Mouse (Mus musculus) forebrain, embryonic 10.5 days (tissue): ENCODE data around the gene Rab27a. TPM values are rescaled to one million over a fixed set of nuclear protein-coding genes. Genes with fewer than 3 reads are reported as not detected.
"Not testable (repeated sequence)": the region's sequence is repeated elsewhere in the genome, so short reads cannot be mapped to it uniquely, and the experiment has no call there.

Experiments used
- DNase-seq: peaks from one replicate; pipeline ENCODE4 v3.0.0-alpha.2; 2017; ENCODE audit warnings: low spot score; ENCODE audit errors: extremely low spot score
- H3K27ac ChIP-seq: fragments of 300-500 bp; sonication (generic); 2 replicates; pipeline ENCODE4 v1.5.1; 2016; ENCODE audit warnings: mild to moderate bottlenecking
- H3K27me3 ChIP-seq: fragments of 300-500 bp; sonication (generic); 2 replicates; pipeline ENCODE4 v1.6.1; 2016; ENCODE audit warnings: mild to moderate bottlenecking; ENCODE audit not compliant: poor library complexity, severe bottlenecking
- H3K36me3 ChIP-seq: fragments of 300-500 bp; sonication (generic); replicated peaks from 2 replicates; pipeline ENCODE4 v1.6.1; 2016; ENCODE audit warnings: mild to moderate bottlenecking, moderate library complexity
- H3K4me1 ChIP-seq: fragments of 300-500 bp; sonication (generic); 2 replicates; pipeline ENCODE4 v1.6.1; 2016
- H3K4me3 ChIP-seq: fragments of 300-500 bp; sonication (generic); 2 replicates; pipeline ENCODE4 v1.5.1; 2016; ENCODE audit warnings: mild to moderate bottlenecking, moderate library complexity
- H3K9me3 ChIP-seq: fragments of 300-500 bp; sonication (generic); 2 replicates; pipeline ENCODE4 v1.6.1; 2016; ENCODE audit warnings: mild to moderate bottlenecking, moderate library complexity
- WGBS: fragments of 180-500 bp; shearing (Covaris S2); methylation state at CpG from one replicate; pipeline ENCODE4 v1.1.7; 2016; 5-methylcytosine and 5-hydroxymethylcytosine counted together
- polyA plus RNA-seq: library from polyadenylated mRNA; unstranded; fragments of >200 nt; fragmentation: Nextera tagmentation; extraction: Ambion mirVana; gene quantifications from 2 replicates; pipeline ENCODE4 v1.2.1, GENCODE M21; 2016

Gene Rab27a
- polyA plus RNA-seq, 1 experiment from 2014 or later = 3.4 TPM

DNA sequence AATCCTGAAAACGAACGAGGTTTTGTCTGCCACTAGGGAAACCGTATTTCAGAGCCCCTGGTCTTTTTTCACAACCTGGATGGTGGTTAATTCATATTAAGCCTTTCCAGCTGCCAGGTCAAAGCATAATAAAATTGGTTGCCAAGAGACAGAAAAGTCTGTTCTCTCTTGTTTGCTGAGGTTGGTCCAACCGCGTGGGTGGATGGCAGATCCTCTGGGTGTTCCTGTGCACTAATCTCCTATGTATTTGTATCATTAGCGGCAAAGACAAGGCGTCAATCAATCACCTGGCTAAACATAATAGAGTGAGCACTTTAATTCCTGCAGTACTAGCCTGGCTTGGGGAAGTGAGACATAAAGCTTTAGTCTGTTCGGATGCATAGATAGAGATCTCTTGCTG, 6.0 kb downstream of the Rab27a start:
- Histone ChIP-seq H3K9me3 (no peaks in the 10 kb centered on the region), H3K27me3 (peaks cover 18% of the 10 kb centered on the region), H3K4me1 (peaks cover 29% of the 10 kb centered on the region), H3K36me3 (no peaks in the 10 kb centered on the region), H3K27ac (no peak overlapping the region), H3K4me3 (no peak overlapping the region)
- no peak for DNase-seq
- 73% methylated on average over 8 of the region's 8 CpGs for WGBS

GRCm38 (mm10) chr9:73055441-73055911, 10.8 kb downstream of the Rab27a start:
- 68% methylated on average over 10 of the region's 10 CpGs for WGBS
- peaks cover 13% of the 10 kb centered on the region for H3K4me1 ChIP-seq
- H3K9me3 ChIP-seq = no peaks in the 10 kb centered on the region
- no peak overlapping the region for H3K4me3 ChIP-seq
- no peak for DNase-seq
- no peaks in the 10 kb centered on the region for H3K27me3 ChIP-seq
- H3K36me3 ChIP-seq = no peaks in the 10 kb centered on the region
- H3K27ac ChIP-seq = no peak overlapping the region

DNA sequence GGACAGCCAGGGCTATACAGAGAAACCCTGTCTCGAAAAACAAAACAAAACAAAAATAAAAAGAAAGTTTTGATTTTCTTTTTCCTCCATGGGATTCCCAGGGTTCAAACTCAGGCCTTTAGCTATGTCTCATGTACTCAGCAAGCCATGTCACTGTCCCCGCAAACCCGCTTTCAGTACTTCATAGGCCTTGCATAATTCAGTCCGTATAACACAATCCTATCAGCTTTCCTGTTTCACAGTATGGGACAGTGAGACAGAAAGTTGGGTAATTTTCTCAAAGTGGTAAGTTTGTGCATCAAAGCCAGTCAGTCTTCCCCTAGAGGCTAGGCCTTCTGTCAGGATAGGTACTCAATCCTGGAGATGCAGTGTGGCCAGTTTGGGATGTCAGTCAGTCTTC, 14.6 kb downstream of the Rab27a start:
- H3K9me3 ChIP-seq = no peaks in the 10 kb centered on the region
- H3K4me3 ChIP-seq = no peak overlapping the region
- DNase-seq = no peak
- 92% methylated on average over 4 of the region's 4 CpGs for WGBS
- no peaks in the 10 kb centered on the region for H3K27me3 ChIP-seq
- peaks cover 15% of the 10 kb centered on the region for H3K4me1 ChIP-seq
- H3K36me3 ChIP-seq = no peaks in the 10 kb centered on the region
- H3K27ac ChIP-seq = no peak overlapping the region

GRCm38 (mm10) chr9:73063621-73064290, 19.1 kb downstream of the Rab27a start:
- peak; percentile 26 for DNase-seq
- no peaks in the 10 kb centered on the region for H3K36me3 ChIP-seq
- 35% methylated on average over 15 of the region's 15 CpGs for WGBS
- H3K4me1 ChIP-seq = peaks cover 30% of the 10 kb centered on the region
- peak overlapping the region; percentile 44; the same call in 1 of the 2 replicates for H3K27ac ChIP-seq
- H3K27me3 ChIP-seq = no peaks in the 10 kb centered on the region
- H3K4me3 ChIP-seq = peak overlapping the region; percentile 28
- H3K9me3 ChIP-seq = no peaks in the 10 kb centered on the region

DNA sequence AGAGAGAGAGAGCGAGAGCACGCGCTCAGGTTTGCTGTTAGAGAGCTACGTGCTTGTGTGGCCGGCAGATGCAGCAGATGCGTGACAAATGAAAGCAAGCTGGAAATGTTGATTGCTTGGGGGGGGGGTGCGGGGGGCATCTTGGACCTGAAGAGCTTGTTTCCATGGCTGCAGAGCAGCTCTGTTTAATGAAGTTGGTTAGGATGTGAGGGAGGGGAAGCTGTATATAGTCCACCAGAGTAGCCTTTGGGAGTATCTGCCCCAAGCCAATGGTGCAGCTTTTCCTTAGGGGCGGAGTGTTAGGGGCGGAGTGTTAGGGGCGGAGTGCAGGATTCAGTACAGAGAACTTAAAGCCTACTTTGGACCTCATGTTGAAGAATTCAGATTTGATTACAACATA, 22.4 kb downstream of the Rab27a start:
- no peak for DNase-seq
- no peaks in the 10 kb centered on the region for H3K9me3 ChIP-seq
- no peaks in the 10 kb centered on the region for H3K27me3 ChIP-seq
- peak overlapping the region; percentile 10; the same call in 1 of the 2 replicates for H3K4me3 ChIP-seq
- 33% methylated on average over 10 of the region's 10 CpGs for WGBS
- peaks cover 30% of the 10 kb centered on the region for H3K4me1 ChIP-seq
- H3K27ac ChIP-seq = peak overlapping the region; percentile 30; the same call in 1 of the 2 replicates
- H3K36me3 ChIP-seq = no peaks in the 10 kb centered on the region

GRCm38 (mm10) chr9:73068230-73068679, 23.6 kb downstream of the Rab27a start:
- no peak for DNase-seq
- WGBS = 79% methylated on average over 6 of the region's 6 CpGs
- H3K4me1 ChIP-seq = peaks cover 29% of the 10 kb centered on the region
- H3K9me3 ChIP-seq = no peaks in the 10 kb centered on the region
- no peak overlapping the region for H3K4me3 ChIP-seq
- H3K27me3 ChIP-seq = no peaks in the 10 kb centered on the region
- no peaks in the 10 kb centered on the region for H3K36me3 ChIP-seq
- H3K27ac ChIP-seq = no peak overlapping the region

DNA sequence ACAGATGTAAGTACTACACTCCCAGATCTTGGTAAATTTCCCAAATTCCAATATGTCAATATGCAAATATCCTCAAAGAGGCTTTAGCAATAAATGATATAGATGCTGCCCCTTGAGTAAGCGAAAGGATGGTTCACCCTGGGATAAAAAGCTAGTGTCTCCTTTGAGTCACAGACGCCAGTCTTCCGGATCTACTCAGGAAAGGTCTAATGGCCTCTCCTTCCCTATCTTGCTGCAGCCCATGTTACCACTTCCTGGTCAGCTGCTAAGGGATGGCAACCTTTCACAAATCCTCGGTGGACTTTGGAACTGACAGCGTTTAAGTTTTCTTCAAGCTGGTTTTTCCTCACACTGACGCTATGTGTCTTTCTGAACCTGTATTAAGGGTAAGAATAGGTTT, 24.0 kb downstream of the Rab27a start:
- 93% methylated on average over 6 of the region's 6 CpGs for WGBS
- H3K27me3 ChIP-seq = no peaks in the 10 kb centered on the region
- no peak overlapping the region for H3K4me3 ChIP-seq
- H3K9me3 ChIP-seq = no peaks in the 10 kb centered on the region
- DNase-seq = no peak
- H3K36me3 ChIP-seq = no peaks in the 10 kb centered on the region
- no peak overlapping the region for H3K27ac ChIP-seq
- H3K4me1 ChIP-seq = peaks cover 25% of the 10 kb centered on the region

DNA sequence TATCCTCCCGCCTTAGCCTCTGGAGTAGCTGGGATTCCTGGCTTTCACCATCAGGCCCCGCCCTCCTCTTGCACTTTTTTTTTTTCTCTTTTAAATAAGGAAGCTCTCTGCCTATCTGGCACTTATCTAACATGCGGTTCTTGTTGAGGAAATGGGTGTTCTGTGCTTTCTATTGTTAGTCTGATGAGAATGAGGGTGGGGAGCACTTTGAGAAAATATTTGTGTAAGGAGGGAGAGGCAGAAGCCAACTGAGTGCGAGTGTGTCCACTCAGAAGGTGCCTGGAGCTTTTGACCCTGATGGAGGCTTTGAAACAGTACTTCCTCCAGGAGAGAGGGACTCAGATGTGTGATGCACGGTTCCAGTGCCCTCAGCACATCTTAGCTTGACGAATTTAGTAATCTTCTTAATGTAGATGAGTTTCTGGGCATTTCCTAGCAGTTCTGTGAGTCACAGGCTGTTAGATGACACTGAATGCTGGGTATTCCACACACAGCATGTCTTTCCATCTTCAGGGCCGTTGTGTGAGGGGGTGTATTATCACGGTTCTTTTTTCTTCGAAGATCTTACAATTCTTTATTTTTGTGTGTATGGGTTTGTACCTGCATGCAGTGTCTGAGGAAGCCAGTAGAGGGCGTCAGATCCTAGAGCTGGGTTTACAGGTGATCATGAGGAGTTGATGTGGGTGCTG, 26.5 kb downstream of the Rab27a start:
- 75% methylated on average over 10 of the region's 10 CpGs for whole genome bisulfite sequencing
- Histone ChIP-seq H3K27ac (no peak overlapping the region), H3K27me3 (no peaks in the 10 kb centered on the region), H3K4me1 (peaks cover 17% of the 10 kb centered on the region), H3K36me3 (no peaks in the 10 kb centered on the region), H3K9me3 (no peaks in the 10 kb centered on the region), H3K4me3 (no peak overlapping the region)
- no peak for DNase-seq

DNA sequence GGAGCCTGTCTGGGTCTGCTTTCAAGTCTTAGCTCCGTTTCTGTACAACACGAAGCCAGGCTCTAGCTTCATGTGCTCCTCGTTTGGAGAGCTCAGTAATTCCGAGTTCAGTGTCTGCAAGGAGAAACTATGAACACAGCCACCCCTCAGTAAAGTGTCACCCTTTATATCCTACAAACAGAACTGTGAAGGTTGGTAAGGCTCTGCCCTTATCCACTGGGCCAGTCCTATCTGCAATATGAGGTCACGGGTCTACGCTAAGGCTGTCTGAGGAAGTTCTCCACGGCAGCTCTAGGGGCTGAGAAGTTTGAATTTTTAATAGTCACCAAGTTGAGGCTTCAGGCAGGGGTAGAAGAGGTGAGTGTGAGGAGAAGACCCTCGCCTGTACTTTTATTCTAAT, 27.8 kb downstream of the Rab27a start:
- 88% methylated on average over 8 of the region's 8 CpGs for WGBS
- Histone ChIP-seq H3K9me3 (no peaks in the 10 kb centered on the region), H3K27me3 (no peaks in the 10 kb centered on the region), H3K4me1 (peaks cover 8% of the 10 kb centered on the region), H3K4me3 (no peak overlapping the region), H3K36me3 (no peaks in the 10 kb centered on the region), H3K27ac (no peak overlapping the region)
- DNase-seq = no peak

GRCm38 (mm10) chr9:73073169-73073568, 28.5 kb downstream of the Rab27a start:
- H3K4me1 ChIP-seq = peaks cover under 1% of the 10 kb centered on the region; the same call in 1 of the 2 replicates
- no peaks in the 10 kb centered on the region for H3K36me3 ChIP-seq
- no peaks in the 10 kb centered on the region for H3K9me3 ChIP-seq
- WGBS = 96% methylated on average over 5 of the region's 5 CpGs
- DNase-seq = no peak
- H3K4me3 ChIP-seq = no peak overlapping the region
- H3K27me3 ChIP-seq = no peaks in the 10 kb centered on the region
- H3K27ac ChIP-seq = no peak overlapping the region

DNA sequence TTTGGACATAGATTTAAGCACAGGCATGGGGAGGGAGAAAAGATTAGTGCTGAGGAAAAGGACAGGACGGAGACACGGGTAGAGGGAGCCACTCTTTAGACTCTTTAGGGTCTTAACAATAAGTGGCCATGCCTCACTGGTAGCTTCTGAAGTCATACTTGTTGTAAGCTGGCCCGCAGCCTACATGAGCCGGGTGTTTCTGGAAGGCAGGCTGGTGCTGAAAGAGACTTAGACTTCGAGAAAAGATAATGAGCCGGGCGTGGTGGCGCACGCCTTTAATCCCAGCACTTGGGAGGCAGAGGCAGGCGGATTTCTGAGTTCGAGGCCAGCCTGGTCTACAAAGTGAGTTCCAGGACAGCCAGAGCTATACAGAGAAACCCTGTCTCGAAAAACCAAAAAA, 34.7 kb downstream of the Rab27a start:
- not testable (repeated sequence) for H3K4me3 ChIP-seq, H3K27me3 ChIP-seq, H3K27ac ChIP-seq, DNase-seq, H3K9me3 ChIP-seq, H3K4me1 ChIP-seq, H3K36me3 ChIP-seq
- 85% methylated on average over 11 of the region's 12 CpGs for WGBS

GRCm38 (mm10) chr9:73079801-73080325, 35.2 kb downstream of the Rab27a start:
- no peak overlapping the region for H3K4me3 ChIP-seq
- H3K36me3 ChIP-seq = no peaks in the 10 kb centered on the region
- DNase-seq = no peak
- H3K27ac ChIP-seq = no peak overlapping the region
- WGBS = 39% methylated on average over 7 of the region's 7 CpGs
- H3K9me3 ChIP-seq = no peaks in the 10 kb centered on the region
- 0 out of 2 replicates have a peak, but pooled peaks cover 3% of the 10 kb centered on the region for H3K4me1 ChIP-seq
- H3K27me3 ChIP-seq = no peaks in the 10 kb centered on the region
